Mouse (Mus musculus): ENCODE measurements at regions not wholly inside any gene's neighbourhood (a gene's known extent, or its start where the extent isn't known, plus 50 kb on each side); places are given as distances from the start of the nearest gene placed in this dataset.
"Not testable (repeated sequence)": the region's sequence is repeated elsewhere in the genome, so short reads cannot be mapped to it uniquely, and the experiment has no call there.

- no peak for DNase-seq (ENCODE audit: low spot score)
Measured at GRCm38 (mm10) chr7:111846417-111846816, 66.6 kb upstream of the Galnt18 start.

GRCm38 (mm10) chr7:111843715-111844114, 63.9 kb upstream of the Galnt18 start:
- DNase-seq (ENCODE audit: low spot score): no peak

GRCm38 (mm10) chr7:111840826-111841225, 61.0 kb upstream of the Galnt18 start:
- no peak for DNase-seq (ENCODE audit: low spot score)

GRCm38 (mm10) chr7:111838162-111838561, 58.4 kb upstream of the Galnt18 start:
- DNase-seq (ENCODE audit: low spot score): no peak

- DNase-seq (ENCODE audit: low spot score): not testable (repeated sequence)
Measured at GRCm38 (mm10) chr7:111834356-111834755, 54.6 kb upstream of the Galnt18 start.

- no peak for DNase-seq (ENCODE audit: low spot score)
Measured at GRCm38 (mm10) chr7:111829931-111830330, 50.2 kb upstream of the Galnt18 start.
